Mouse (Mus musculus) cerebellum, adult 9-11 months (tissue): ENCODE results near the gene Dph2.

Experiments used
- DNase-seq: peaks from one replicate; pipeline ENCODE4 v3.0.0; 2022

Gene Dph2

DNA sequence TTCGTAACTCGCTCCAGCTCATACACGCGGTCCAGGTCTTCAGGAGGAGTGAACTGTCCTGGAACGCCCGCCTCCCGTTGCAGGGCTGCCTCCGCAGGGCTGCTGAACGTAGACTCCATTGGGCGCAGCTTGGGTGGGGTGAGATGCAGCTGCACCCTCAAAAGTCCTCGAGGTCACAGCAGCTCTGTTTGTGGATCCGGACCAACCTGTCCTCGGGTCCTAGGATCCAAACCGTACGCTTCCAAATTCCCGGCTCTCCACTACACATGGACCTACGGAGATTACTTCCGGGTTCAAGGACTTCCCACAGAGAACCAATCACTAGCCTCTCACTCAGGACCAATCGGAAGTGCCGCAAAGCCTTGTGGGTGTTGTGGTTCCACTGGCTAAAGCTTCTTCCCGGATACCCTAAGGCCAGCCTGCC, at the start of gene Dph2:
Gene Dph2 (minus strand): TSS at position 295 of the 424 bp plus-strand sequence.
- DNase-seq, result peak; percentile 92

DNA sequence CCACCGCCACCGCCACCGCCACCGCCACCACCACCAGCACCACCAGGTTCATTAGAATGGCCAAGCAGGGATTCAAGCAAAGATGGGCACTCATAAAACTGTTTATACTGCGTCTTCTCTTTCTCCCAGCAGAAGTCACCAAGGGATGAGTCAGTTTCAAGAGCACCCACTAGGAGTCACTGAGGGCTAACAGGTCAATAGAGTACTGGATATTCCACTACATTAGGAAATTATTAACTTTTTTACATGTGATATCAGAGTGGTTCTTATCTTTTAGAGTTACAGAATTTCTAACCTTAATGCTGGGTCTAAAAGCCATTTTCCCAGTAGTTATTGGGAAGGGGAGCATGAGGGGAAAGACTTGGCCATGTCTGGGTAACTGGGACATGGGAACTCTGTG, 45.1 kb upstream of the Dph2 start:
- no peak for DNase-seq

GRCm38 (mm10) chr4:117934081-117934480, 42.2 kb upstream of the Dph2 start:
- no peak for DNase-seq

- no peak for DNase-seq
Measured at GRCm38 (mm10) chr4:117933248-117933647, 41.4 kb upstream of the Dph2 start.

DNA sequence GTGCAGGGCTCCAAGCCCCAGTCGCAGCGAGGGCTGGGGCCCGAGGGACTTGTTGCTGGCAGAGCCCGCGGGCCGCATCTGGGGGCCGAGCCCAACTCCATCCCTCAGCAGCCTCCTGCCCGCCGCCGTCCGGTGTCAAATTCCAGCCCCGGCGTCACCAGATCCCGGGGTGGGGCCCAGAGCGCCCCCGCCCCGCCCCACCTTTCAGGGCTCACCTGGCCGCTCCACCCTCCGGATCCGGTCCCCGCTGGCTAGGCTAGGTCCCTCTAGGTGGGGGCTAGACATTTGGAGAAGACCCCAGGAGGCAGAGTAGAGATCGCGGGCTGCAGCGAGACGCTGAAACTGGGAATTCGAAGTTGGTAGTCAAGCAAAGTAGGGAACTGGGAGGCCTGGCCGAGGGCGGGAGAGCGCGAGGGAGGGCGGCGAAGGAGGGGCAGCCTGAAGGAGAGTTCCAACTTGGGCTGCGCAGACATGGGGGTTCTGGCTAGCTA, 37.6 kb upstream of the Dph2 start, which contains the start of gene Artn:
Gene Artn (minus strand): TSS at position 373 of the 491 bp plus-strand sequence.
- DNase-seq, result no peak

GRCm38 (mm10) chr4:117928699-117929241, 36.9 kb upstream of the Dph2 start:
- DNase-seq, result peak; percentile 63

- DNase-seq, result peak; percentile 58
Measured at GRCm38 (mm10) chr4:117928234-117928633, 36.4 kb upstream of the Dph2 start.

- peak; percentile 62 for DNase-seq
Measured at GRCm38 (mm10) chr4:117926545-117927482, 35.0 kb upstream of the Dph2 start.

- DNase-seq, result no peak
Measured at GRCm38 (mm10) chr4:117924916-117925315, 33.1 kb upstream of the Dph2 start.

DNA sequence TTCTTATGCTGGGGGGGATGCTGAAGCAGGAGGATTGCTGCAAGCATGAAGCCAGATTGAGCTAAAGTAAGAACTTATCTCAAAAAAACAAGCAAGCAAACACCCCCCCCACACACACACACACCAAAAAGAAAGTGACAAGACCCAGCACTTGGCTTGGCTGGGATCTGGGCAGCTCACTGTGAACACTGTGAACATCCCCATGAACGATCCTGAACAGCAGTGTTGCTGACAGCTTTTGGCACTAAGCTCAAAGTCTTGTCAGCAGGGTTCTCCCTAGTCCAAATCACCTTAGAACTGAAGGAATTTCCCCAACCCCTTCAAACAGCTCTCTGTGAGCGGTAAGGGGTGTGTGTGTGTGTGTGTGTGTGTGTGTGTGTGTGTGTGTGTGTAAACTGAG, 31.6 kb upstream of the Dph2 start:
- no peak for DNase-seq

DNA sequence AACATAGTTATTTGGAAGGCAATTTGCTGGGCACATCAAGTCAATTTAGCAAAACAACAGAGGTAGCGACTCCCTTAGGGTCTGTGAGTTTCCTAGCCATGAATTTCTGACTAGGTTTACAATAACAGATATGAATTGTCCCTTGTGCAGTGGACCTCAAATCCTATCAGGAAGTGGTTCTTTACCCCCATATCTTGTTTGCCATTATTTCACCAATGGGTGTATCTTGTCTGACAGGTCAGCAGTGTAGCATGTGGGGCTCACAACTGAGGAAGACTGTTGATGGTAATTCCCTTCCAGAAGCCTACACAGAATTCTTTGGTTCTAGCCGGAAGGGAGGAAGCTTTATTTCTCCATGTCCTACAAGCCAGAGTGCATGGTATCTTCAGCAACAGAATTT, 29.5 kb upstream of the Dph2 start:
- no peak for DNase-seq

DNA sequence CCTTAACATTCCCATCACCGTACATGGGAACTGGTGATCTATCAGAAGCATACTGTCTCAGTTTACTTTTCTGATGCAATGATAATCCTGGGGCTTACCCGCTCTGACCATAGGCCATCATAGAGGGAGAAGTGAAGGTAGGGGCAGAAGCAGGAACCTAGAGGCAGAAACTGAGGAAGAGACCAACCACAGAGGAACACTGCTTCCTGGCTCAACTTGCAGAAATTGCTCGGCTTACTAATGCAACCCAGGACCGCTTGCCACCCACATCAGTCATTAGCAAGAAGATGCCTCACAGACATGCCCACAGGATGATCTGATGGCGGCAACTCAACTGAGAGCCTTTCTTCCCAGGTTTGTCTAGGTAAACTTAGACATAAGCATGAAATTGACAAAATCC, 26.9 kb upstream of the Dph2 start:
- DNase-seq, result no peak

GRCm38 (mm10) chr4:117918261-117918660, 26.4 kb upstream of the Dph2 start:
- peak; percentile 15 for DNase-seq

GRCm38 (mm10) chr4:117917847-117918246, 26.0 kb upstream of the Dph2 start:
- peak; percentile 8 for DNase-seq

DNA sequence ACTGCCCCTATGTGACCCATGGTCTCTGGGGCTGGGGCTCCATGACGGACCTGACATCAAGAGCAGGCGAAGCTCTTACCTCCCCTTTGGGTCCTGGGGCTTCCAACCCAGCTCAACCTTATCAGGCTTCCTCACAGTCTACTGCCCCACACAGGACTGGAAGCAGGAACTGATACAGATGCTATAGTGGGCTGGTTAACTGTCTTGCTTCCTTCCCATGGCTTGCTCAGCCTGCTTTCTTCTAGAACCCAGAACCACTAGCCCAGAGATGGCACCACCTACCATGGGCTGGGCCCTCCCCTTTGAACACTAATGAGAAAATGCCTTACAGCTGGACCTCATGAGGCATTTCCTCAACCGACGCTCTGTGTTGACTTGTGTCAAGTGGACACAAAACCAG, 25.6 kb upstream of the Dph2 start:
- no peak for DNase-seq

GRCm38 (mm10) chr4:117916386-117916785, 24.6 kb upstream of the Dph2 start:
- DNase-seq, result peak; percentile 45

DNA sequence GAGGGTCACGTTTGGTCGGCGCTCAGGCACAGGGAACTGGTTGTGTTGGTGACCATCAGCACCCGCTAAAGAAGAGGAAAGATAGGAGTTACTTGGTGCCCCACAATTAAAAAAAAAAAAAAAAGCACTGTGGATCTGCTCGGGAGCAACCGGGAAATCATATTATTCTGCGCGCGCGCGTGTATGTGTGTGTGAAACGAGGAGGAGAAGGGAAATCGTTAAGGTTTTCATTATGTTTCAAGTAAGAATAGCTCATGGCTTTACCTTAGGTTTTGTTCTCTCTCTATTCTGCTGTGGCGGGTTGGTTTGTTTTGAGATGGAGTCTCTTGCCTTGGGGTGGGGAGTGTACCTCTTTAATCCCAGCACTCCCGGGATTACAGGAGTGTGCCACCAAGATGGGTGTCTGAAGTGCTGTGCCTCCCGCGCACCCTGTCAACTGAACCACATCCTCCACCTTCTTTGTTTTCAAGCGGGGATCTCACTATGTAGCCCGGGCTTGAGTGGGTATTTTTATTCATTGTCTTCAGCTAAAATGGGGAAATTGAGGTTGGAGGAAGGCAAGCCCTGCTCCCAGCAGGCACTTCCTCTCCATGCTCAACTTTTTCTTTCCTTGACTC, 23.8 kb upstream of the Dph2 start:
- DNase-seq, result peak; percentile 53

GRCm38 (mm10) chr4:117914591-117915442, 23.0 kb upstream of the Dph2 start, which contains the start of gene Ipo13:
Gene Ipo13, minus strand, starts transcription at chr4:117914999.
- peak; percentile 95 for DNase-seq

GRCm38 (mm10) chr4:117914031-117914430, 22.2 kb upstream of the Dph2 start:
- peak; percentile 85 for DNase-seq

- peak; percentile 90 for DNase-seq
Measured at GRCm38 (mm10) chr4:117913421-117913820, 21.6 kb upstream of the Dph2 start.

- DNase-seq, result peak; percentile 77
Measured at GRCm38 (mm10) chr4:117912685-117913273, 20.9 kb upstream of the Dph2 start.

DNA sequence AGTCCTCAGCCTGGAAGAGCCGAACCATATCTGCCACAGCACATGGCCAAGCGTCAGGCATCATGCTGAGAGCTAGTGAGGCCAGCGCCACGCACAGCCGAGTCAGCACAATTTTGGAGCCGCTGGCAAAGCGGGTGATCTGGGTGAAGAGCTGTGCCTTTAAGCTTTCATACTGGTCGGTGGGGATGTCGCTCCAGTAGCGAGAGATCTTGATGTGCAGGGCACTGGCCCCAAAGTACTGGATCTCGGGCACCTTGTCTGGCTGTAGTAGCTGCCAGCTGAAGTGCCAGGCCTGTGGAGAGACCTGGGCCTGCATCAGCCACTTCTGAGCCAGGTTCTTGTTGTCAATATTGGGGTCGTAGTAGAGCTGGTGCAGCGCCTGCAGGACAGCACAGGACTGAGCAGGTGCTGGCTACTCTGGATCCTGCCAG, 20.3 kb upstream of the Dph2 start:
- DNase-seq, result peak; percentile 80
